Mouse (Mus musculus) forebrain, embryonic 15.5 days (tissue): ENCODE results near the gene Olfr1344. TPM values are rescaled to one million over a fixed set of nuclear protein-coding genes. Genes with fewer than 3 reads are reported as not detected.
"Not testable (repeated sequence)": the region's sequence is repeated elsewhere in the genome, so short reads cannot be mapped to it uniquely, and the experiment has no call there.

ENCODE experiments used
- ATAC-seq: fragments of 200-750 bp; cut with Nextera tagmentation; replicated peaks from 2 replicates; pipeline ENCODE4 v1.8.0; 2017; ENCODE audit warnings: mild to moderate bottlenecking, moderate TSS enrichment, moderate library complexity
- H3K27ac ChIP-seq: fragments of 300-500 bp; sonication (generic); replicated peaks from 2 replicates; pipeline ENCODE4 v1.5.1; 2015; ENCODE audit warnings: mild to moderate bottlenecking, inconsistent platforms
- H3K27me3 ChIP-seq: fragments of 300-500 bp; sonication (generic); 2 replicates; pipeline ENCODE4 v1.6.1; 2015; ENCODE audit warnings: inconsistent platforms
- H3K36me3 ChIP-seq: fragments of 300-500 bp; sonication (generic); 2 replicates; pipeline ENCODE4 v1.6.1; 2015; ENCODE audit warnings: mild to moderate bottlenecking, inconsistent platforms
- H3K4me1 ChIP-seq: fragments of 300-500 bp; sonication (generic); 2 replicates; pipeline ENCODE4 v1.6.1; 2015; ENCODE audit warnings: inconsistent platforms
- H3K4me2 ChIP-seq: fragments of 300-500 bp; sonication (generic); replicated peaks from 2 replicates; pipeline ENCODE4 v1.6.1; 2015; ENCODE audit warnings: mild to moderate bottlenecking, inconsistent platforms
- H3K4me3 ChIP-seq: fragments of 300-500 bp; sonication (generic); 2 replicates; pipeline ENCODE4 v1.5.1; 2015; ENCODE audit warnings: mild to moderate bottlenecking, inconsistent platforms
- H3K9ac ChIP-seq: fragments of 300-500 bp; sonication (generic); replicated peaks from 2 replicates; pipeline ENCODE4 v1.6.1; 2015; ENCODE audit warnings: mild to moderate bottlenecking, inconsistent platforms
- H3K9me3 ChIP-seq: fragments of 300-500 bp; sonication (generic); 2 replicates; pipeline ENCODE4 v1.6.1; 2016; ENCODE audit warnings: inconsistent platforms
- WGBS: fragments of 180-500 bp; shearing (Covaris S2); methylation state at CpG from one replicate; pipeline ENCODE4 v1.1.7; 2015; ENCODE audit warnings: mixed read lengths; 5-methylcytosine and 5-hydroxymethylcytosine counted together
- polyA plus RNA-seq: library from polyadenylated mRNA; unstranded; fragments of >200 nt; fragmentation: Nextera tagmentation; extraction: Ambion mirVana; gene quantifications from 2 replicates; pipeline ENCODE4 v1.2.1, GENCODE M21; 2015

Gene Olfr1344
- polyA plus RNA-seq, 1 experiment from 2014 or later, result not detected

DNA sequence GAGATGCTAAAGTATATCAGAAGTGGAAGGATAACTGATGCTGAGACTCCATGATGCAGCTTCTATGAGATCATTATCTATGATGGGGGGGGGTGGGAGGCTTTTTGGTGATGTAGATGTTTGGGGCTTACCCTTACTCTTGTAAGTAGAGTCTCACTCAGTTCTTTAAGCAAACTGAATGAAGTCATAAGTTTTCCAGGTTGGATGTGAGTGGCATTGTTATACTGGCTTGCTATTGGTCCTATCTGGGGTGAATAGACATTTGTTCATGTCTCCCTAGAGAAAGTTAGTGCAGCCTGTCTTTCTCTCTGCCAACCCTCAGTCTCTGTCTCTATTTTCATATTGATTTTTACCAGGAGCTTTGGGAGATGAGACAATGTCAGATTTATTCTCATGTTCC lies 17.4 kb downstream of the Olfr1344 start, which contains the start of gene Olfr1336:
Gene Olfr1336, plus strand, starts transcription at position 301 of the 400 bp plus-strand sequence.
- H3K9me3 ChIP-seq, result no peaks in the 10 kb centered on the region
- H3K4me3 ChIP-seq, result no peak within 1 kb of the TSS
- no peak within 1 kb of the TSS for H3K9ac ChIP-seq
- no peaks in the 10 kb centered on the region for H3K27me3 ChIP-seq
- no peak within 1 kb of the TSS for H3K4me2 ChIP-seq
- no peaks in the 10 kb centered on the region for H3K36me3 ChIP-seq
- no peak for ATAC-seq
- H3K4me1 ChIP-seq, result no peaks in the 10 kb centered on the region
- no peak within 1 kb of the TSS for H3K27ac ChIP-seq

- no peaks in the 10 kb centered on the region for H3K9me3 ChIP-seq
- WGBS, result 42% methylated on average over 3 of the region's 3 CpGs
Observed at GRCm38 (mm10) chr7:6456399-6456798, 17.9 kb downstream of the Olfr1344 start.

GRCm38 (mm10) chr7:6466951-6467350 lies 28.5 kb downstream of the Olfr1344 start, which contains the start of gene Olfr1346:
Olfr1346 (plus strand) TSS chr7:6467101.
- Histone ChIP-seq H3K4me1 (no peaks in the 10 kb centered on the region), H3K36me3 (no peaks in the 10 kb centered on the region), H3K9ac (no peak within 1 kb of the TSS), H3K9me3 (no peaks in the 10 kb centered on the region), H3K27ac (no peak within 1 kb of the TSS), H3K4me3 (no peak within 1 kb of the TSS), H3K27me3 (no peaks in the 10 kb centered on the region), H3K4me2 (no peak within 1 kb of the TSS)
- ATAC-seq, result no peak

More at GRCm38 (mm10) chr7:6456399-6456798, 17.9 kb downstream of the Olfr1344 start:
- Histone ChIP-seq H3K27me3 (no peaks in the 10 kb centered on the region), H3K27ac (no peak overlapping the region), H3K36me3 (no peaks in the 10 kb centered on the region), H3K9ac (no peak overlapping the region), H3K4me1 (no peaks in the 10 kb centered on the region), H3K4me3 (no peak overlapping the region), H3K4me2 (no peak overlapping the region)
- no peak for ATAC-seq

- H3K4me1 ChIP-seq, H3K27me3 ChIP-seq, H3K4me2 ChIP-seq, H3K27ac ChIP-seq, H3K36me3 ChIP-seq, ATAC-seq, H3K9me3 ChIP-seq, H3K4me3 ChIP-seq, H3K9ac ChIP-seq: not testable (repeated sequence)
- WGBS, result 83% methylated on average over 2 of the region's 2 CpGs
Observed at GRCm38 (mm10) chr7:6477633-6478032, 39.1 kb downstream of the Olfr1344 start.

- Histone ChIP-seq H3K27me3 (no peaks in the 10 kb centered on the region), H3K27ac (no peak within 1 kb of the TSS), H3K36me3 (no peaks in the 10 kb centered on the region), H3K9me3 (0 out of 2 replicates have a peak, but pooled peaks cover 3% of the 10 kb centered on the region), H3K9ac (no peak within 1 kb of the TSS), H3K4me1 (no peaks in the 10 kb centered on the region), H3K4me3 (no peak within 1 kb of the TSS), H3K4me2 (no peak within 1 kb of the TSS)
- ATAC-seq, result no peak
- WGBS, result 19% methylated on average over 2 of the region's 2 CpGs
Observed at GRCm38 (mm10) chr7:6486841-6487240, 48.4 kb downstream of the Olfr1344 start, which contains the start of gene Olfr5. Olfr5 (minus strand) TSS chr7:6486941.

Other genes with a start within 250 kb of the Olfr1344 start
- gene Galp, start 241.6 kb upstream of the Olfr1344 start, polyA plus RNA-seq, result not detected in 2 replicates
- gene Zscan5b, start 216.4 kb upstream of the Olfr1344 start, polyA plus RNA-seq, result not detected in 2 replicates
- 0.38 TPM in 1 of 2 replicates, not detected in the other for gene Epp13, start 186.0 kb upstream of the Olfr1344 start, polyA plus RNA-seq
- gene Zfp667, start 152.1 kb upstream of the Olfr1344 start, polyA plus RNA-seq, result 15.2 and 15.8 TPM in 2 replicates
- 12.3 and 13.8 TPM in 2 replicates for gene Zfp583, start 107.4 kb upstream of the Olfr1344 start, polyA plus RNA-seq
- 5.7 and 6.0 TPM in 2 replicates for gene Gm3854, start 94.9 kb upstream of the Olfr1344 start, polyA plus RNA-seq
- 4.5 and 4.6 TPM in 2 replicates for gene Zfp78, start 75.4 kb upstream of the Olfr1344 start, polyA plus RNA-seq
- 21.5 and 23.3 TPM in 2 replicates for gene Zfp28, start 55.4 kb upstream of the Olfr1344 start, polyA plus RNA-seq
- gene Smim17, start 40.0 kb upstream of the Olfr1344 start, polyA plus RNA-seq, result 2.6 and 3.4 TPM in 2 replicates
- 0.06 TPM in 1 of 2 replicates, not detected in the other for gene Gm20715, start 28.4 kb upstream of the Olfr1344 start, polyA plus RNA-seq
- 0.03 TPM in 1 of 2 replicates, not detected in the other for gene Olfr1336, start 17.5 kb downstream of the Olfr1344 start, polyA plus RNA-seq
- gene Olfr1346, start 28.4 kb downstream of the Olfr1344 start, polyA plus RNA-seq, result not detected in 2 replicates
- not detected in 2 replicates for gene Olfr5, start 48.3 kb downstream of the Olfr1344 start, polyA plus RNA-seq
- gene Olfr1347, start 61.1 kb downstream of the Olfr1344 start, polyA plus RNA-seq, result not detected in 2 replicates
- not detected in 2 replicates for gene Olfr1348, start 70.1 kb downstream of the Olfr1344 start, polyA plus RNA-seq
- not detected in 2 replicates for gene Olfr1349, start 84.3 kb downstream of the Olfr1344 start, polyA plus RNA-seq
- not detected in 2 replicates for gene Olfr1350, start 126.2 kb downstream of the Olfr1344 start, polyA plus RNA-seq